Mouse (Mus musculus): ENCODE results near the gene Cdca7.

- TF ChIP-seq USF1 (IDR thresholded peaks at IDR 0.05; ENCODE audit: low read depth) (no peak), MYOD1 (IDR thresholded peaks at IDR 0.05; ENCODE audit: control insufficient read depth in 1 of 3, insufficient read length in 2 of 3, low read depth in 2 of 3) (no peak), POLR2AphosphoS2 (IDR thresholded peaks at IDR 0.05; ENCODE audit: insufficient read length, low read depth) (no peak), POLR2A (IDR thresholded peaks at IDR 0.05; ENCODE audit: insufficient read length, low read depth) (no peak), CEBPB (IDR thresholded peaks at IDR 0.05; ENCODE audit: insufficient read depth, poor library complexity, severe bottlenecking) (no peak), TCF12 (IDR thresholded peaks at IDR 0.05; ENCODE audit: insufficient read depth, poor library complexity, severe bottlenecking) (no peak), TCF3 (IDR thresholded peaks at IDR 0.05; ENCODE audit: insufficient read length, low read depth) (no peak)
Observed at GRCm38 (mm10) chr2:72525556-72525955, 49.6 kb downstream of the Cdca7 start.
